Mouse (Mus musculus): ENCODE data around the gene Slc38a3.
A peak's percentile ranks its signal among the peaks of the same experiment; 100 is the strongest.

The Slc38a3 gene

GRCm38 (mm10) chr9:107665308-107665707, 4.0 kb downstream of the Slc38a3 start:
- DNase-seq: no peak

GRCm38 (mm10) chr9:107663525-107663924, 5.8 kb downstream of the Slc38a3 start:
- no peak for DNase-seq

GRCm38 (mm10) chr9:107662342-107662741, 7.0 kb downstream of the Slc38a3 start:
- no peak for DNase-seq

- DNase-seq: no peak
Observed at GRCm38 (mm10) chr9:107660777-107661176, 8.6 kb downstream of the Slc38a3 start.

GRCm38 (mm10) chr9:107659961-107660360, 9.4 kb downstream of the Slc38a3 start:
- DNase-seq: no peak

GRCm38 (mm10) chr9:107659551-107659950, 9.8 kb downstream of the Slc38a3 start:
- DNase-seq: no peak

GRCm38 (mm10) chr9:107658096-107658495, 11.2 kb downstream of the Slc38a3 start:
- DNase-seq: no peak

- DNase-seq: no peak
Observed at GRCm38 (mm10) chr9:107657144-107657543, 12.2 kb downstream of the Slc38a3 start.

- no peak for DNase-seq
Observed at GRCm38 (mm10) chr9:107654585-107654984, 14.7 kb downstream of the Slc38a3 start.

GRCm38 (mm10) chr9:107653474-107653873, 15.9 kb downstream of the Slc38a3 start:
- no peak for DNase-seq

- DNase-seq: no peak
Observed at GRCm38 (mm10) chr9:107650708-107651481, 18.4 kb downstream of the Slc38a3 start.

GRCm38 (mm10) chr9:107650225-107650624, 19.1 kb downstream of the Slc38a3 start:
- DNase-seq: no peak

GRCm38 (mm10) chr9:107648767-107649166, 20.6 kb downstream of the Slc38a3 start:
- no peak for DNase-seq

GRCm38 (mm10) chr9:107646975-107647374, 22.4 kb downstream of the Slc38a3 start:
- DNase-seq: no peak

GRCm38 (mm10) chr9:107645577-107645976, 23.8 kb downstream of the Slc38a3 start:
- DNase-seq: peak; percentile 86

- DNase-seq: no peak
Observed at GRCm38 (mm10) chr9:107645153-107645510, 24.2 kb downstream of the Slc38a3 start.

- peak; percentile 94 for DNase-seq
Observed at GRCm38 (mm10) chr9:107644495-107645152, 24.7 kb downstream of the Slc38a3 start.

GRCm38 (mm10) chr9:107643544-107644214, 25.7 kb downstream of the Slc38a3 start:
- DNase-seq: no peak

- no peak for DNase-seq
Observed at GRCm38 (mm10) chr9:107641666-107642065, 27.7 kb downstream of the Slc38a3 start.

- DNase-seq: peak; percentile 56
Observed at GRCm38 (mm10) chr9:107640257-107640772, 29.0 kb downstream of the Slc38a3 start.

- no peak for DNase-seq
Observed at GRCm38 (mm10) chr9:107637070-107637469, 32.3 kb downstream of the Slc38a3 start.

GRCm38 (mm10) chr9:107635279-107636028, 33.9 kb downstream of the Slc38a3 start, which contains the start of gene Gnai2:
TSS of gene Gnai2 (minus strand) at chr9:107635367.
- DNase-seq: peak; percentile 99

All from lung, postnatal 10 days (tissue).